Comparison of ENCODE assay signal across 20 mouse cellular contexts in genomic region chr6:120505531-120505930, GRCm38 (mm10). TPM values are rescaled to one million over a fixed set of nuclear protein-coding genes. Genes with fewer than 3 reads are reported as not detected.
DNase-seq lines count a peak whose midpoint lies in the region; ATAC-seq lines count a peak whose summit lies in the region.
"Had no signal": no experiment of that assay in that cellular context is flagged by ENCODE, and none has a peak within 500 bp of the region (broad histone marks: within the 10 kb centered on the region; RNA-seq: fewer than 3 reads in every experiment).

No protein-coding gene starts in this region.

- no peak overlapping the region for H3K4me3 ChIP-seq in limb, embryonic 12.5 days (replicated peaks)
- H3K4me3 ChIP-seq in limb, embryonic 10.5 days, result no peak overlapping the region
- H3K4me3 ChIP-seq in kidney, embryonic 16.5 days (ENCODE audit: low read length), result no peak overlapping the region
- H3K4me3 ChIP-seq: forebrain, embryonic 13.5 days; heart, embryonic 15.5 days; hindbrain, embryonic 12.5 days; liver, embryonic 15.5 days; midbrain, embryonic 10.5 days had no signal

- peaks cover 8% of the 10 kb centered on the region; the same call in 1 of the 2 replicates for H3K4me1 ChIP-seq in limb, embryonic 12.5 days (replicated peaks)
- no peaks in the 10 kb centered on the region for H3K4me1 ChIP-seq in limb, embryonic 10.5 days
- H3K4me1 ChIP-seq in kidney, embryonic 16.5 days (ENCODE audit: insufficient read depth, low read length), result no peaks in the 10 kb centered on the region
- H3K4me1 ChIP-seq: heart, embryonic 15.5 days; hindbrain, embryonic 12.5 days; liver, embryonic 15.5 days; midbrain, embryonic 10.5 days had no signal

- H3K27me3 ChIP-seq in limb, embryonic 12.5 days, result no peaks in the 10 kb centered on the region
- no peaks in the 10 kb centered on the region for H3K27me3 ChIP-seq in limb, embryonic 10.5 days (ENCODE audit: low read depth, poor library complexity, severe bottlenecking)
- H3K27me3 ChIP-seq in kidney, embryonic 16.5 days (ENCODE audit: insufficient read depth, low read length), result no peaks in the 10 kb centered on the region
- H3K27me3 ChIP-seq: forebrain, embryonic 13.5 days; heart, embryonic 15.5 days; hindbrain, embryonic 12.5 days; liver, embryonic 15.5 days had no signal

- no peak for ATAC-seq in limb, embryonic 12.5 days (ENCODE audit: insufficient number of reproducible peaks, insufficient read depth, low FRiP score, low TSS enrichment, low read depth)
- ATAC-seq in kidney, embryonic 16.5 days (ENCODE audit: low FRiP score, low TSS enrichment), result 0 out of 2 replicates have a peak, but pooled peaks have one; percentile 42
- ATAC-seq: forebrain, embryonic 13.5 days had no signal

- DNase-seq in heart, postnatal 4 days, result peak; percentile 19
- no peak for DNase-seq in heart, adult 8-10 months (ENCODE audit: low spot score)
- DNase-seq in limb, embryonic 10.5 days (ENCODE audit: low spot score), result no peak
- DNase-seq in MN1 (ENCODE audit: low spot score), result peak; percentile 70
- DNase-seq in spleen, adult 12 weeks (ENCODE audit: low spot score), result no peak
- DNase-seq in thymus, postnatal 14 days, result no peak
- DNase-seq: adrenal gland, adult 8-10 months; B cell, adult 2 months; cerebellum, adult 2 months; heart, adult 11 months; lung, postnatal 36 days had no signal

- H3K9ac ChIP-seq in limb, embryonic 12.5 days (replicated peaks), result no peak overlapping the region
- no peak overlapping the region for H3K9ac ChIP-seq in kidney, embryonic 16.5 days (replicated peaks; ENCODE audit: low read length)
- H3K9ac ChIP-seq: forebrain, embryonic 13.5 days; heart, embryonic 15.5 days; hindbrain, embryonic 12.5 days; liver, embryonic 15.5 days had no signal

- H3K4me2 ChIP-seq in limb, embryonic 12.5 days, result no peak overlapping the region
- no peak overlapping the region for H3K4me2 ChIP-seq in kidney, embryonic 16.5 days (replicated peaks; ENCODE audit: low read depth, low read length)
- H3K4me2 ChIP-seq: forebrain, embryonic 13.5 days; heart, embryonic 15.5 days; hindbrain, embryonic 12.5 days; liver, embryonic 15.5 days had no signal

- 61% methylated on average over 4 of the region's 4 CpGs for WGBS in limb, embryonic 12.5 days
- WGBS in limb, embryonic 10.5 days, result 76% methylated on average over 4 of the region's 4 CpGs
- WGBS in kidney, embryonic 16.5 days, result 69% methylated on average over 4 of the region's 4 CpGs

- peaks cover 2% of the 10 kb centered on the region; the same call in 1 of the 2 replicates for H3K9me3 ChIP-seq in limb, embryonic 12.5 days
- no peaks in the 10 kb centered on the region; the same call in 1 of the 2 replicates for H3K9me3 ChIP-seq in limb, embryonic 10.5 days (replicated peaks)
- peaks cover 2% of the 10 kb centered on the region for H3K9me3 ChIP-seq in kidney, embryonic 16.5 days (ENCODE audit: low read length)
- H3K9me3 ChIP-seq: heart, embryonic 15.5 days; liver, embryonic 15.5 days had no signal

- peaks cover 37% of the 10 kb centered on the region for H3K36me3 ChIP-seq in limb, embryonic 12.5 days
- peaks cover 34% of the 10 kb centered on the region for H3K36me3 ChIP-seq in limb, embryonic 10.5 days
- 0 out of 2 replicates have a peak, but pooled peaks cover 5% of the 10 kb centered on the region for H3K36me3 ChIP-seq in kidney, embryonic 16.5 days (ENCODE audit: insufficient read depth, low read length)

- H3K27ac ChIP-seq in limb, embryonic 12.5 days, result 0 out of 2 replicates have a peak overlapping the region, but pooled peaks have one; percentile 8
- no peak overlapping the region for H3K27ac ChIP-seq in limb, embryonic 10.5 days
- no peak overlapping the region for H3K27ac ChIP-seq in kidney, embryonic 16.5 days (ENCODE audit: low read length)
- H3K27ac ChIP-seq: forebrain, embryonic 13.5 days; heart, embryonic 15.5 days; hindbrain, embryonic 12.5 days; liver, embryonic 15.5 days; midbrain, embryonic 10.5 days; stomach, postnatal 0 days had no signal

RNA-seq across cellular contexts. Expression of gene Tmem121b, which starts 11.9 kb away (rescaled TPM):
- total RNA-seq in heart, postnatal 4 days (2021), result under 1 TPM; 0.05 to 0.07 TPM
- not detected for total RNA-seq in heart, adult 8-10 months (2022)
- polyA plus RNA-seq in limb, embryonic 12.5 days (2016; fragmentation: Nextera tagmentation; extraction: Ambion mirVana), result 0.31 TPM in 2 replicates
- polyA plus RNA-seq in limb, embryonic 10.5 days (2016; fragmentation: Nextera tagmentation; extraction: Ambion mirVana), result 0.10 and 0.18 TPM in 2 replicates
- 0.04 TPM in 2 replicates for polyA plus RNA-seq in kidney, embryonic 16.5 days (2015; fragmentation: Nextera tagmentation; extraction: Ambion mirVana)
- total RNA-seq: gastrocnemius, adult 18-20 months had no signal
- polyA plus RNA-seq: heart, embryonic 15.5 days; liver, embryonic 15.5 days had no signal

RNA-seq across cellular contexts. Expression of gene Hdhd5, which starts 25.6 kb away (rescaled TPM):
- 10 to 100 TPM; 15.2 to 17.6 TPM for total RNA-seq in heart, postnatal 4 days (2021)
- total RNA-seq in heart, adult 8-10 months (2022), result 10 to 100 TPM; 20.1 to 25.0 (median 22.9) TPM
- polyA plus RNA-seq in limb, embryonic 12.5 days (2016; fragmentation: Nextera tagmentation; extraction: Ambion mirVana), result 21.7 and 22.1 TPM in 2 replicates
- polyA plus RNA-seq in limb, embryonic 10.5 days (2016; fragmentation: Nextera tagmentation; extraction: Ambion mirVana), result 24.4 and 26.3 TPM in 2 replicates
- 22.1 and 23.6 TPM in 2 replicates for polyA plus RNA-seq in kidney, embryonic 16.5 days (2015; fragmentation: Nextera tagmentation; extraction: Ambion mirVana)

RNA-seq across cellular contexts. Expression of gene Il17ra, which starts 42.5 kb away (rescaled TPM):
- total RNA-seq in heart, postnatal 4 days (2021), result 1 to 10 TPM; 3.1 to 5.1 TPM
- 1 to 10 TPM; 2.4 to 5.1 (median 3.0) TPM for total RNA-seq in heart, adult 8-10 months (2022)
- 3.8 and 4.8 TPM in 2 replicates for polyA plus RNA-seq in limb, embryonic 12.5 days (2016; fragmentation: Nextera tagmentation; extraction: Ambion mirVana)
- 2.8 and 3.0 TPM in 2 replicates for polyA plus RNA-seq in limb, embryonic 10.5 days (2016; fragmentation: Nextera tagmentation; extraction: Ambion mirVana)
- 4.6 and 5.1 TPM in 2 replicates for polyA plus RNA-seq in kidney, embryonic 16.5 days (2015; fragmentation: Nextera tagmentation; extraction: Ambion mirVana)

Comparison
In these comparisons a context has a peak if more than half of its experiments do, and no peak if none do; other contexts are left out.
1. DNase-seq: peak in heart, postnatal 4 days (single experiment) and MN1 (single experiment); none in heart, adult 8-10 months (single experiment), limb, embryonic 10.5 days (single experiment), spleen, adult 12 weeks (single experiment) and thymus, postnatal 14 days (single experiment).